ENCODE assay signal across 5 mouse cellular contexts in the genomic region with DNA sequence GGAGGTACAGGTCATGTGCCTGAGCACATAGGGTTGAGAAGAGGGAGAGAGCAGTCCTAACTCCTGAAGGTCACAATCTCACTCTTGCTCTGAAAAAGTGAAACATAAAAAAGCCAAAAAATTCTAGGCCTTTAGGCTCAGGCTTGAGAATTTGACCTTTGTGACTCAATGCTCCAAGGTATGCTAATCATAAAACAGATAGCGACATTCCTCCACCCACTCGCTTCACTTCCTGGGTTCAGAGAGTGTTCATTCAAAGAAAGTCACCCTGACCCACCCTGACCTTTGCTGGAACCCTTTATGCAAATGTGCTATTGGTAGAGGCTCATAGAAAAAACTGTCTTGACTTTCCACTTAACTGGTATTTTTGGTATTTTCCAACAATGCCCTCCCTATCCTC.
DNase-seq lines count a peak whose midpoint lies in the region; TF ChIP-seq lines count a peak whose summit lies in the region.
"Not testable (repeated sequence)": the region's sequence is repeated elsewhere in the genome, so short reads cannot be mapped to it uniquely, and the experiment has no call there.

No protein-coding gene starts in this region.

- H3K27ac ChIP-seq in ES-Bruce4 (ENCODE audit: insufficient read depth, low read length) = peak overlapping the region; percentile 25; the same call in 1 of the 2 replicates
- peak overlapping the region; percentile 89 for H3K27ac ChIP-seq in small intestine, adult 2 months (ENCODE audit: insufficient read depth, low read depth, low read length)

- TF ChIP-seq POLR2A in ES-Bruce4 (IDR thresholded peaks at IDR 0.05; ENCODE audit: insufficient read depth, low read length); small intestine, adult 2 months (IDR thresholded peaks at IDR 0.05; ENCODE audit: low read depth, low read length): not testable (repeated sequence)

- DNase-seq in ES-CJ7 (ENCODE audit: low read depth, low spot score) (peak; percentile 54), R1 (ENCODE audit: low read depth, low spot score) (peak; percentile 84), ZHBTc4 (ENCODE audit: low read depth, low spot score) (peak; percentile 63)

- H3K36me3 ChIP-seq in ES-Bruce4 (ENCODE audit: control insufficient read depth, insufficient read depth, low read length, poor library complexity, severe bottlenecking); small intestine, adult 2 months (ENCODE audit: control insufficient read depth, insufficient read depth, low read length): not testable (repeated sequence)

- not testable (repeated sequence) for H3K9ac ChIP-seq in ES-Bruce4 (ENCODE audit: low read depth, poor library complexity, severe bottlenecking)

- not testable (repeated sequence) for H3K4me1 ChIP-seq in ES-Bruce4 (ENCODE audit: control insufficient read depth, insufficient read depth, low read length); small intestine, adult 2 months (ENCODE audit: control insufficient read depth, insufficient read depth, insufficient read length, low read length)

- TF ChIP-seq EP300 in ES-Bruce4 (IDR thresholded peaks at IDR 0.05; ENCODE audit: insufficient read depth, low read depth, low read length) = not testable (repeated sequence)

- H3K27me3 ChIP-seq in ES-Bruce4 (ENCODE audit: control insufficient read depth, insufficient read depth, low read length, poor library complexity, severe bottlenecking); small intestine, adult 2 months (ENCODE audit: control insufficient read depth, insufficient read depth, low read length): not testable (repeated sequence)

- 52% methylated on average over 2 of the region's 2 CpGs for WGBS in small intestine, adult 2 months

- H3K4me3 ChIP-seq in ES-Bruce4 (ENCODE audit: low read depth, low read length); small intestine, adult 2 months (ENCODE audit: low read depth, low read length): not testable (repeated sequence)

- H3K9me3 ChIP-seq in ES-Bruce4 (replicated peaks; ENCODE audit: control insufficient read depth, insufficient read depth, low read length, poor library complexity, severe bottlenecking) = peaks cover 17% of the 10 kb centered on the region

- not testable (repeated sequence) for TF ChIP-seq CTCF in ES-Bruce4 (IDR thresholded peaks at IDR 0.05; ENCODE audit: low read depth, low read length); small intestine, adult 2 months (IDR thresholded peaks at IDR 0.05; ENCODE audit: extremely low read depth, insufficient read length, insufficient replicate concordance, low read depth, low read length)
